Mouse (Mus musculus) cerebellum, adult (tissue): ENCODE results near the gene Sorcs2.

ENCODE experiments used
- ATAC-seq: cut with Nextera tagmentation; 2 replicates; pipeline ENCODE4 v1.9.2; 2017; ENCODE audit warnings: mild to moderate bottlenecking, moderate library complexity, mixed read lengths; ENCODE audit not compliant: insufficient number of reproducible peaks, low FRiP score, low TSS enrichment

Sorcs2 gene

GRCm38 (mm10) chr5:36361749-36362148 lies 36.2 kb downstream of the Sorcs2 start:
- ATAC-seq: no peak

- ATAC-seq: no peak
These were observed 37.6 kb downstream of the Sorcs2 start for GRCm38 (mm10) chr5:36360343-36360742.

DNA sequence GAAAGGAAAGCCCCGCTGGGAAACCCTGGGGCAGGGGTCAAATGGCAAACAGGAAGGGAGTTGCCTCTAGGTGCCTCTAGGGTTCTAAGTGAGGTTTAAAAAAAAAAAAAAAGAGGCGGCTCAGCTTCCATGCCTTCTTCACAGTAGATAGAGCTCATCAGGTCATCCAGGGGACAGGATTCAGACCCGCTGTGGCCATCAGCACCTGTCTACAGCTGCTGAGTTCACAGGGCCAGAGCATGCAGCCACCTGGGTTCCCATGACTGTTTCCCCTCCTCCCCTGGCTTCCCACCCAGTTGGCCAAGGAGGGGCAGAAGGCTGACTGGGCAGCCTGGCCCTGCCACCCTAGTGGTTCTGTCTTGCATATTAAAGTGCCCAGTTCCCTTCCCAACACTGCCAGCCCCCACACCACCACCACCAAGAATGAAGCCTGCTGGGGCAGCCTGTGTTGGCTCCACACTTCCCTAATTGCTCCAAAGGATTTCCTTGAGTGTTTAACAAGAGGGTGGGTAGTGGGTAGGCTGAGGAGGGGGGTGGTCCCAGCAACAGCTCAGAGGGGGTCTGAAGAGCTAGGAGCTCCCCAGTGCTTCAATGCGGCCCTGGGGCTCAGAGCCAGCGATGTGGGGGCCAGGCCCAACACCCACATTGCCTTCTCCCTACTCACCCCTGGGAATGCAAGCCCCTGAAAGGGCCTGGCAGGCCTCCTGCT lies 38.2 kb downstream of the Sorcs2 start:
- ATAC-seq: no peak

- ATAC-seq: no peak
These were observed 39.8 kb downstream of the Sorcs2 start for GRCm38 (mm10) chr5:36358161-36358560.

DNA sequence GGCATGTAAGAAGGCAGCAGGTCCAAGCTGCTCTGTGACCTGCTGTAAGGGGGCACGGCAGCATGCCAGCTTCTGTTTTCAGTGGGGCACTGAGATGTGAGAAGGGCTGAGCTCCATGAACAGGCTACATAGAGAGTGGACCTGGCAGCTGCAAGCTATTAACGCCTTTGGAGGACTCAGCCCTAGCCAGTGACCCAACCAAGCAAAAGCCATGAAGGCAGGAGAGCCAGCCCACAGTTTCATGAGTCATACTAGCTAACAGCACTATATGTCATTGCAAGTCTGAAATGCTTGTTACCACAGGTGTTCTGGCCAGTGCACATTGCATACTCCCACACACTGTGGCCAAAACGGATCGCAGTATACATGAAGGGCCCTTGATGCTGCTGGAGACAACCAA lies 41.3 kb downstream of the Sorcs2 start:
- ATAC-seq: no peak

DNA sequence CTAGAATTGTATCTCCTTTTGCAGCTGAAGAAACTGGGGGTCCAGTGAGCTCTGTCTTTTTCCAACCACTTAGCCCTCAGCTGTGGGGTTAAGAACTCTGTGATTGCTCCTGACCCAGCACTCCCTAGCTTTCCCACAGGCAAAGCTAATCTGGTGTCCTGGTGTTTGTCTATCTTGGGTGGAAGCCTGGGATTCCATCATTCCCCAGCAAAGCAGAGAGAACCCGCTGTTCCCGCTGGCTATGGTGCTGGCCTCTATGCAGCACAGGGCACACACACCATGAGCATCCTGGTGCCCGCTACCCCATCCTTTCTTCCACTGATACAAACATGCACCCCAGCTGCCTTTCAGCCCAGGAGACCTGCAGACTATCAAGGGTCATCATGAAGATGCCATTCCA lies 42.3 kb downstream of the Sorcs2 start:
- ATAC-seq: no peak

DNA sequence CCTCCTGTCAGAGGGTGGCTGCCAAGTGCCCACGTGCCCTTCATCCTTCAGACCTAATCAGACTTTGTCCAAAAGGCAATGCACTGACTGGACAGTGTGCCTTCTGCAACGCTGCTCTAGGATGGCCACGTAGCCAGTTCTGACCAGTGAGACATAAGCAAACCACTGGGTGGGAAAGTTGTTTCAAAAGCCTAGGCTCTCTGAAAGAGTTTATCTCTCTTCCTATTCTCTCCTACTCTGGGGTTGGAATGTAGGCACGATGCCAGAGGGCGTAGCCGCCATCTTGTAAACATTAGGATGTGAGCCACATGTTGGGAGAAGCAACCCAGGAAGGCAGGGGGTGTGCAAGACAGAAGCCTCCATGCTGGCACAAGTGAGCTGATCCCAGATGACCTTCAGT lies 44.3 kb downstream of the Sorcs2 start:
- no peak for ATAC-seq

GRCm38 (mm10) chr5:36353194-36353593 lies 44.7 kb downstream of the Sorcs2 start:
- ATAC-seq: no peak

GRCm38 (mm10) chr5:36346698-36347097 lies 51.2 kb downstream of the Sorcs2 start:
- ATAC-seq: no peak

DNA sequence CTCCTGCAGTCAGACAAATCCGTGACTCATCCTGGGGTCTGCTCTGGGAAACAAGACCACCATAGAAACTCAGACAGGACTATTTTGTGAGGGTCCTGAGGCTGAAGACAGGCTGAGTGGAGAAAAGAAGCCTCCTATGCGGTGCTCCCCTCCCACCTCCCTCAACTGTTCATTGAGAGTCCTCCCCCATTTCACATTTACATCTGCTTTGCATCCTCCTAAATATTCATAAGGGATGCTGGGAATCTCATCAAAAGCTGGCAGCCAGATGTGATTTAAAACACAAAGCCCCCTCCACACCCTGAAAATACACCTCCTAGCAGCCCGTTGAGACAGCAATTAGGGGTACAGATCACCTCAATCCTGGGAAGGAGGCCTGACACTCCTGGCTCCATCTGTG lies 58.7 kb downstream of the Sorcs2 start:
- no peak for ATAC-seq

GRCm38 (mm10) chr5:36336252-36336651 lies 61.7 kb downstream of the Sorcs2 start:
- no peak for ATAC-seq

- no peak for ATAC-seq
These were observed 62.3 kb downstream of the Sorcs2 start for GRCm38 (mm10) chr5:36335661-36336060.

DNA sequence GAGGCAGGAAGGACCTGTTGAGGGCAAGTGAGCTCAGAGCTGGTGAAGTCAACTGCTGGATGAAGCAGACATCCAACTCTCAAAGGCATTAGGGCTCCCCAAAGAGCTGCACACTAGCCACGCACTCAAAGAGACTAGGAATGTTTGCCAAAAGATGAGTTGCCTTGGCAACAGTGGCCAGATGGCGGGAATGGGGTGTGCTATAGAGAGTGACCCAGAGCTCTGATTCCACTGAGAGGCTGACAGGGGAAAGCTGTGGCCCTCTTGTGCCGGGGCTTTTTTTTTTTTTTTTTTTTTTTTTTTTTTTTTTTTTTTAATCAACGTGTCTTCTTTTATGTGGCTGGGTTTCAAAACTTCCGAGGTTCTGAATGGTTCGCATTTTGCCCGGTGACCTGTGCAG lies 63.7 kb downstream of the Sorcs2 start:
- ATAC-seq: no peak

- no peak for ATAC-seq
These were observed 67.3 kb downstream of the Sorcs2 start for GRCm38 (mm10) chr5:36330472-36331155.

DNA sequence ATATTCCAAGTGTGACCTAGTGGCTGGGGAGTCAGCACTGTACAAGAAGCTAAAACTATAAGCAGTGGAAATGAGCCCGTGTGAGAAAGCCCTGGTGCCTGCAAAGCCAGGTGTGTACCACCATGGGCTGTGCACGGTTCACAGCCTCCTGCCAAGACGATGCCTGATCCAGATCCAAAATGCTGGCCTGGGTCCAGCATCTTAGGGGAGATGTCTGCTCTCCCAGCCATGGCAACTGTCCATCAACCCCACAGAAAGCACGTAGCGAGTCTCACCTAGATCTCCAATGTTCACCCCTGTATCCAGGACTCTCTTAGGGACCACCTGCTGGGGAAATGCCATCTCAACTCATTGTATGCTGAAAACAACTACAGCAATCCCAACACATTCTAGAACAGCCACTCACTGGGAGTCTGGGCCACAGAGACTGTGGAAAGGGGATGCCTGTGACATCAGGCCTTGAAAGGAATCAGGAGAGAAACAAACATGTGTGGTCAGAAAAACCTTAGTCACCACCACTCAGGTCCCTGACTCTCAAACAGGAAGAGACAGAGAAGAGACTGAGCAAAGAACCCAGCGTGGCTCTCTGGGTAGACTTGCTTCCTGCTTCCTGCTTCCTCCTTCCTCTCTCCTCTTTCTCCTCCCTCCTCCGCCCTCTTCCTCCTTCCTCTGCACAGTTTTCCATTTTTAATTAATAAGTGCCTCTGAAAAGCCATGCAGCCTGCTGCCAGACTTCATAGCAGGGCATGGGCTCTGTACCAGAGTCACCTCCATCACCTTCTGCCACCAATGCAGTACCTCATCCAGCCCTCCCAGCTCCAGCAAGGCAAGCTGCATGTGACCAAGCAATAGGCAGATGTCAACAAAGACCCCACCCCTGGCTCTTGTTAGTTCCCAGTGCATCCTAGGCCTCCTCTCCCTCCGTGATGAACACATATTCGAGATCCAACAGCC lies 71.6 kb downstream of the Sorcs2 start:
- ATAC-seq: no peak

GRCm38 (mm10) chr5:36324140-36324572 lies 73.8 kb downstream of the Sorcs2 start:
- ATAC-seq: no peak

- no peak for ATAC-seq
These were observed 74.4 kb downstream of the Sorcs2 start for GRCm38 (mm10) chr5:36323526-36323925.

DNA sequence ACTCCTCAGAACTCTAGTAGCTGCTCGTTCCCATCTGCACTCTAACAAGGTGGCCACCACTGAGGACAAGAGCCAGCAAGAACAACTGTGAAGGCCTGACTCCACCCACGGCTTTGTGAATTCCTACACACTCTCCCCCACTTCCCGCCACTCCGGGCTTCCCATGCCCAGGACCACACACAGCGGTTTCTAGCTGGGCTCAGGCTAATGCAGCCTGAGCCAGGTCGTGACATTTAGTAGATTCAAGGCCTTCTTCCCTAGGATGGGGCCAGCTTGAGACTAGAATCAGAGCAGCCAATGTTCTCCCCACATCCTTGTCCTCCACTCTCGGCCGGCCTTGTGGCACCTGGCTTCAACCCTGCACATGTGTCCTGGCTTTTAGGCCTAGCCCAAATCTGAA lies 76.4 kb downstream of the Sorcs2 start:
- ATAC-seq: no peak

DNA sequence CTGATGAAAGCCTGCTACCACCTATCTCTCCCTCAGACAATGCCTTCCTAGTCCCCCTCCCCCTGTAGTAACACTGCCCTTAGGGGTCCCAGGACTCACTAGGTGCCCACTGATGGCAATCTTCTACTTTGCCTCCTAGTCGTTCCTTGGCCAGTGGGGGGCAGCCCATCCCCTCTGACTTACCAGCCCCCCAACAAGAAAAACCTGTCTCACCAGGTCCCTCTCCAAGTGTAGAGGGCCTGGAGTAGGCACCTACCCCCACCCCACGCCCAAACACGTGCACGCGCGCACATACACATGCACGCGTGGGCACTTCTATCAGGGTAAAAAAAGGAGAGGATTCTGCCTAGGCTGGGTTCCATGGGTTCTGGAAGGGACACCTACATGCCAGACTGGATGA lies 77.3 kb downstream of the Sorcs2 start:
- no peak for ATAC-seq

DNA sequence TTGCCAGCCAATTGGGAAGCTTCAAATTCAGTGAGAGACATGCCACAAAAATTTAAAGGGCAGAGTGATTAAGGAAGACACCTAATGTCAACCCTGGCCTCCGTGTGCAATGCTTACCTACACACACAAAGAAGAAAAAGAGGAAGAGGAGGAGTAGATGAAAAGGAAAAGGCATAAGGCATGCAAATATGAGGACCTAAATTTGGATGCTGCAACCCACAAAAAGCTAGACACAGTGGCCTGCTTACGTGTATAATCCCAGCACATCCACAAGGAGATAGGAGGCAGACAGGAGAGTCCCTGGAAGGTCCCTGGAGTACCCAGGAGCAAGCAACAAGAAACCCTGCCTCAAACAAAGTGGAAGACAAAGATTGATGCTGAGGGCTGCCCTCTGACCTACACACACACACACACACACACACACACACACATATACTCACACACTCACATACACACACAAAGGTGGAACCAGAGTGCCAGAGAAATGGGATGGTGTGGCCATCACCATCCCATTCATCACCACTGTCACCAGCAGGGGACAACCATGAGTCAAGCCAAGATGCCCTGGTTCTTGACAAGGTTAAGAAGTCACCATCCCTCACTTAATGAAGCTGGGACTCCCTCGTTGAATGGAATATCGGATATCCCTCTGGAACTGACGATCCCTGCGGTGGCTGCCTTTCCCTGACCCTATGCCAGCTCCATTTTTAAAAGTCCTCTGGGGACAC lies 80.1 kb downstream of the Sorcs2 start:
- ATAC-seq: no peak
